Mouse (Mus musculus) hindbrain, embryonic 10.5 days (tissue): ENCODE results near the gene Ctps. TPM values are rescaled to one million over a fixed set of nuclear protein-coding genes. Genes with fewer than 3 reads are reported as not detected.

ENCODE experiments used
- polyA plus RNA-seq: library from polyadenylated mRNA; unstranded; fragments of >200 nt; fragmentation: Nextera tagmentation; extraction: Ambion mirVana; gene quantifications from 2 replicates; pipeline ENCODE4 v1.2.1, GENCODE M21; 2016

Ctps gene
- polyA plus RNA-seq, 1 experiment from 2014 or later = 117 TPM

Other genes with a start within 250 kb of the Ctps start
- 44.1 and 59.1 TPM in 2 replicates for gene Scmh1, start 165.0 kb downstream of the Ctps start, polyA plus RNA-seq
- gene Slfnl1, start 38.0 kb downstream of the Ctps start, polyA plus RNA-seq = 0.09 TPM in 1 of 2 replicates, not detected in the other
- not detected in 2 replicates for gene Gm8439, start 18.5 kb upstream of the Ctps start, polyA plus RNA-seq
- gene Cited4, start 96.3 kb upstream of the Ctps start, polyA plus RNA-seq = 16.5 and 17.3 TPM in 2 replicates
- 3.9 and 4.6 TPM in 2 replicates for gene Kcnq4, start 178.3 kb upstream of the Ctps start, polyA plus RNA-seq